In the genomic region with DNA sequence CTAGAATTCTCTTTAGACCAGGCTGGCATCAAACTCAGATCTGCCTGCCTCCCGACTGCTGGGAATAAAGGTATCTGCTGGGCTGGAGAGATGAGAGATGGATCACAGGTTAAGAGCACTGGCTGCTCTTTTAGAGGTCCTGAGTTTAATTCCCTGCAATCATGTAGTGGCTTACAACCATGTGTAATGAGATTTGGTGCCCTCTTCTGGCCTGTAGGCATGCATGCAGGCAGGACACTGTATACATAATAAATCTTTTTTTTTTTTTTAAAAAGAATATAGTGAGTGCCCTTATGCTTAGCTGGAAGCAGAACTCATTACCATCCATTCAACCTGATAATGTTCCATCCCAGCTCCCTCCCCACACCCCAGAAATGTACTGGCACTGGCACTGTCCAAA, we compare ENCODE assay signal across 30 mouse cellular contexts. TPM values are rescaled to one million over a fixed set of nuclear protein-coding genes. Genes with fewer than 3 reads are reported as not detected.
A peak's percentile ranks its signal among the peaks of the same experiment; 100 is the strongest.
DNase-seq lines count a peak whose midpoint lies in the region; ATAC-seq and TF ChIP-seq lines count a peak whose summit lies in the region.
"Had no signal": no experiment of that assay in that cellular context is flagged by ENCODE, and none has a peak within 500 bp of the region (broad histone marks: within the 10 kb centered on the region; RNA-seq: fewer than 3 reads in every experiment).

No protein-coding gene starts in this region.

- 81% methylated on average over 1 of the region's 1 CpGs for WGBS in liver, embryonic 14.5 days (ENCODE audit: insufficient replicate concordance)
- 84% methylated on average over 1 of the region's 1 CpGs for WGBS in liver, embryonic 11.5 days

- no peak overlapping the region for H3K9ac ChIP-seq in liver, embryonic 14.5 days (replicated peaks)
- no peak overlapping the region for H3K9ac ChIP-seq in liver, embryonic 11.5 days (ENCODE audit: low read depth, low read length)
- H3K9ac ChIP-seq: embryonic facial prominence, embryonic 13.5 days; forebrain, embryonic 15.5 days; heart, embryonic 13.5 days; hindbrain, embryonic 14.5 days had no signal

- POLR2A ChIA-PET in Patski (lab: Charles Lee) = no interaction called here

- no peak overlapping the region for H3K4me3 ChIP-seq in liver, embryonic 14.5 days (ENCODE audit: insufficient read depth in 1 of 2, low read depth in 2 of 2, low read length in 2 of 2)
- no peak overlapping the region for H3K4me3 ChIP-seq in liver, embryonic 11.5 days (ENCODE audit: low read depth, low read length)
- H3K4me3 ChIP-seq: embryonic facial prominence, embryonic 13.5 days; forebrain, embryonic 10.5 days; forebrain, embryonic 15.5 days; gastrocnemius, adult 2 months; heart, embryonic 13.5 days had no signal

- in situ Hi-C loops in Patski (cut with MboI; ENCODE audit: low pct_unique_long_range_greater_than_20kb) = no loop called here

- CTCF ChIA-PET in Patski (lab: Charles Lee) = no interaction called here

- H3K27ac ChIP-seq in liver, embryonic 14.5 days = no peak overlapping the region
- H3K27ac ChIP-seq in liver, embryonic 11.5 days (ENCODE audit: low read depth, low read length) = no peak overlapping the region
- H3K27ac ChIP-seq: embryonic facial prominence, embryonic 13.5 days; forebrain, embryonic 10.5 days; forebrain, embryonic 15.5 days; gastrocnemius, adult 2 months; heart, embryonic 13.5 days; hindbrain, embryonic 14.5 days had no signal

- no peak for ATAC-seq in CD4-positive, CD25-positive, alpha-beta regulatory T cell, adult 4 months
- no peak for ATAC-seq in liver, embryonic 14.5 days (ENCODE audit: insufficient read depth)
- ATAC-seq in liver, embryonic 11.5 days (replicated peaks; ENCODE audit: low FRiP score) = no peak
- ATAC-seq in Patski = no peak
- ATAC-seq: forebrain, embryonic 15.5 days; inflammation-experienced regulatory T-cells, adult 6 months had no signal

- peak; percentile 12 for DNase-seq in CD4-positive, CD25-positive, alpha-beta regulatory T cell, adult 2 months (ENCODE audit: low read depth, low spot score)
- DNase-seq in liver, embryonic 14.5 days (ENCODE audit: low read depth in 3 of 3, low spot score in 3 of 3) = no peak
- no peak for DNase-seq in liver, embryonic 11.5 days (ENCODE audit: low spot score)
- no peak for DNase-seq in Patski (ENCODE audit: low read depth, low spot score)
- DNase-seq in frontal cortex, adult 2 months (ENCODE audit: extremely low spot score in 1 of 2, low spot score in 1 of 2) = no peak
- no peak for DNase-seq in thymus, postnatal 4 days
- DNase-seq: adrenal gland, postnatal 25 days; cerebellum, adult 11-12 months; cerebellum, adult 9-11 months; gastrocnemius, adult 2 months; gastrocnemius, postnatal 36 days; heart, adult 18-20 months; heart, postnatal 10 days; kidney, adult 8-10 months; kidney, postnatal 10 days; layer of hippocampus, adult 9-11 months; liver; lung, adult 18-20 months; lung, postnatal 14 days; midbrain, embryonic 14.5 days; retina, postnatal 1 day; right cerebral cortex, postnatal 25 days; spleen, adult 18-20 months had no signal

- H3K9me3 ChIP-seq in liver, embryonic 14.5 days (ENCODE audit: control insufficient read depth, low read length) = peaks cover 35% of the 10 kb centered on the region
- peaks cover 61% of the 10 kb centered on the region for H3K9me3 ChIP-seq in liver, embryonic 11.5 days (ENCODE audit: control insufficient read depth, low read length)

- H3K4me2 ChIP-seq in liver, embryonic 14.5 days (ENCODE audit: low read depth) = no peak overlapping the region
- no peak overlapping the region for H3K4me2 ChIP-seq in liver, embryonic 11.5 days
- H3K4me2 ChIP-seq: embryonic facial prominence, embryonic 13.5 days; forebrain, embryonic 15.5 days; heart, embryonic 13.5 days; hindbrain, embryonic 14.5 days had no signal

- TF ChIP-seq EP300 in liver, embryonic 14.5 days (IDR thresholded peaks at IDR 0.05; ENCODE audit: low read depth) = no peak

- peaks cover 11% of the 10 kb centered on the region for H3K36me3 ChIP-seq in liver, embryonic 14.5 days (replicated peaks; ENCODE audit: control insufficient read depth, insufficient read depth, low read depth)
- peaks cover 61% of the 10 kb centered on the region for H3K36me3 ChIP-seq in liver, embryonic 11.5 days (ENCODE audit: control insufficient read depth, insufficient read depth, low read length)

- no peaks in the 10 kb centered on the region for H3K27me3 ChIP-seq in liver, embryonic 14.5 days (ENCODE audit: control insufficient read depth, insufficient read depth, low read length)
- H3K27me3 ChIP-seq in liver, embryonic 11.5 days (replicated peaks; ENCODE audit: control insufficient read depth, insufficient read depth, low read length) = no peaks in the 10 kb centered on the region
- H3K27me3 ChIP-seq in Patski = no peaks in the 10 kb centered on the region
- H3K27me3 ChIP-seq: embryonic facial prominence, embryonic 13.5 days; forebrain, embryonic 15.5 days; heart, embryonic 13.5 days had no signal

- peak; percentile 33; the same call in 1 of the 2 replicates for TF ChIP-seq CTCF in liver, embryonic 14.5 days (IDR thresholded peaks at IDR 0.05; ENCODE audit: low read depth)
- TF ChIP-seq CTCF in Patski (IDR thresholded peaks at IDR 0.05) = peak; percentile 16

- no peaks in the 10 kb centered on the region for H3K4me1 ChIP-seq in liver, embryonic 14.5 days (replicated peaks; ENCODE audit: control insufficient read depth in 2 of 2, insufficient read depth in 2 of 2, low read length in 1 of 2)
- no peaks in the 10 kb centered on the region for H3K4me1 ChIP-seq in liver, embryonic 11.5 days (replicated peaks; ENCODE audit: control insufficient read depth, insufficient read depth, low read length)
- H3K4me1 ChIP-seq: embryonic facial prominence, embryonic 13.5 days; forebrain, embryonic 10.5 days; forebrain, embryonic 15.5 days; heart, embryonic 13.5 days had no signal

RNA-seq across cellular contexts. Expression of gene Zfp146, which starts 15.5 kb away (rescaled TPM):
- 10 to 100 TPM; 19.5 to 22.3 TPM for polyA plus RNA-seq in CD4-positive, CD25-positive, alpha-beta regulatory T cell, adult 4 months (2017; shearing (Covaris generic))
- polyA plus RNA-seq in liver, embryonic 14.5 days (2012; rRNA removed) = 13.5 and 20.8 TPM in 2 replicates
- 4.2 and 4.4 TPM in 2 replicates for polyA plus RNA-seq in liver, embryonic 14.5 days (2014; fragmentation: Nextera tagmentation; extraction: Ambion mirVana)
- 7.5 and 8.8 TPM in 2 replicates for polyA plus RNA-seq in liver, embryonic 11.5 days (2014; fragmentation: Nextera tagmentation; extraction: Ambion mirVana)
- polyA plus RNA-seq in Patski (2021) = 56.4 TPM
- polyA plus RNA-seq in frontal cortex, adult 2 months (2012; rRNA removed) = 36.0 and 38.8 TPM in 2 replicates

RNA-seq across cellular contexts. Expression of gene Cox7a1, which starts 29.9 kb away (rescaled TPM):
- polyA plus RNA-seq in CD4-positive, CD25-positive, alpha-beta regulatory T cell, adult 4 months (2017; shearing (Covaris generic)) = under 1 TPM in 1 of 2 experiments, not detected in 1; 0.90 TPM
- 3.5 TPM in 2 replicates for polyA plus RNA-seq in liver, embryonic 14.5 days (2012; rRNA removed)
- polyA plus RNA-seq in liver, embryonic 14.5 days (2014; fragmentation: Nextera tagmentation; extraction: Ambion mirVana) = 5.5 and 7.0 TPM in 2 replicates
- 4.7 and 5.1 TPM in 2 replicates for polyA plus RNA-seq in liver, embryonic 11.5 days (2014; fragmentation: Nextera tagmentation; extraction: Ambion mirVana)
- polyA plus RNA-seq in Patski (2021) = 0.89 TPM
- polyA plus RNA-seq in frontal cortex, adult 2 months (2012; rRNA removed) = 5.6 and 7.7 TPM in 2 replicates

RNA-seq across cellular contexts. Expression of gene Zfp382, which starts 32.3 kb away (rescaled TPM):
- 10 to 100 TPM; 13.2 to 20.3 TPM for polyA plus RNA-seq in CD4-positive, CD25-positive, alpha-beta regulatory T cell, adult 4 months (2017; shearing (Covaris generic))
- polyA plus RNA-seq in liver, embryonic 14.5 days (2012; rRNA removed) = 0.26 and 0.66 TPM in 2 replicates
- 0.32 and 1.5 TPM in 2 replicates for polyA plus RNA-seq in liver, embryonic 14.5 days (2014; fragmentation: Nextera tagmentation; extraction: Ambion mirVana)
- 2.8 and 2.9 TPM in 2 replicates for polyA plus RNA-seq in liver, embryonic 11.5 days (2014; fragmentation: Nextera tagmentation; extraction: Ambion mirVana)
- 8.7 TPM for polyA plus RNA-seq in Patski (2021)
- polyA plus RNA-seq in frontal cortex, adult 2 months (2012; rRNA removed) = 9.1 and 9.3 TPM in 2 replicates

RNA-seq across cellular contexts. Expression of gene Capns1, which starts 44.6 kb away (rescaled TPM):
- 10 to 100 TPM; 49.8 to 68.7 TPM for polyA plus RNA-seq in CD4-positive, CD25-positive, alpha-beta regulatory T cell, adult 4 months (2017; shearing (Covaris generic))
- 122 and 167 TPM in 2 replicates for polyA plus RNA-seq in liver, embryonic 14.5 days (2012; rRNA removed)
- 29.3 and 31.2 TPM in 2 replicates for polyA plus RNA-seq in liver, embryonic 14.5 days (2014; fragmentation: Nextera tagmentation; extraction: Ambion mirVana)
- polyA plus RNA-seq in liver, embryonic 11.5 days (2014; fragmentation: Nextera tagmentation; extraction: Ambion mirVana) = 45.1 and 54.9 TPM in 2 replicates
- 456 TPM for polyA plus RNA-seq in Patski (2021)
- 236 and 319 TPM in 2 replicates for polyA plus RNA-seq in frontal cortex, adult 2 months (2012; rRNA removed)

RNA-seq across cellular contexts. Expression of gene Zfp260, which starts 59.5 kb away (rescaled TPM):
- polyA plus RNA-seq in CD4-positive, CD25-positive, alpha-beta regulatory T cell, adult 4 months (2017; shearing (Covaris generic)) = 10 to 100 TPM; 74.8 to 96.0 TPM
- polyA plus RNA-seq in liver, embryonic 14.5 days (2012; rRNA removed) = 3.7 and 4.8 TPM in 2 replicates
- 11.9 and 12.6 TPM in 2 replicates for polyA plus RNA-seq in liver, embryonic 14.5 days (2014; fragmentation: Nextera tagmentation; extraction: Ambion mirVana)
- polyA plus RNA-seq in liver, embryonic 11.5 days (2014; fragmentation: Nextera tagmentation; extraction: Ambion mirVana) = 48.6 and 54.6 TPM in 2 replicates
- 55.7 TPM for polyA plus RNA-seq in Patski (2021)
- polyA plus RNA-seq in frontal cortex, adult 2 months (2012; rRNA removed) = 34.8 and 35.4 TPM in 2 replicates
